Mouse (Mus musculus) kidney, embryonic 14.5 days (tissue): ENCODE measurements around the gene Elf2. TPM values are rescaled to one million over a fixed set of nuclear protein-coding genes. Genes with fewer than 3 reads are reported as not detected.

ENCODE experiments used
- ATAC-seq: fragments of 200-750 bp; cut with Nextera tagmentation; 2 replicates; pipeline ENCODE4 v1.8.0; 2017; ENCODE audit warnings: moderate number of reproducible peaks, mild to moderate bottlenecking, moderate TSS enrichment, moderate library complexity; ENCODE audit not compliant: low FRiP score, low TSS enrichment
- H3K27ac ChIP-seq: fragments of 300-500 bp; sonication (generic); 2 replicates; pipeline ENCODE4 v1.5.1; 2014; ENCODE audit warnings: low read depth, mild to moderate bottlenecking, low read length, moderate library complexity, mixed read lengths
- H3K27me3 ChIP-seq: fragments of 300-500 bp; sonication (generic); 2 replicates; pipeline ENCODE4 v1.6.1; 2014; ENCODE audit warnings: mild to moderate bottlenecking, low read length; ENCODE audit not compliant: control insufficient read depth, insufficient read depth
- H3K36me3 ChIP-seq: fragments of 300-500 bp; sonication (generic); 2 replicates; pipeline ENCODE4 v1.6.1; 2014; ENCODE audit warnings: low read length, mixed read lengths; ENCODE audit not compliant: control insufficient read depth, insufficient read depth
- H3K4me1 ChIP-seq: fragments of 300-500 bp; sonication (generic); 2 replicates; pipeline ENCODE4 v1.6.1; 2014; ENCODE audit warnings: low read length, mixed read lengths; ENCODE audit not compliant: control insufficient read depth, insufficient read depth
- H3K4me2 ChIP-seq: fragments of 300-500 bp; sonication (generic); replicated peaks from 2 replicates; pipeline ENCODE4 v1.6.1; 2014; ENCODE audit warnings: low read depth, mild to moderate bottlenecking, low read length
- H3K4me3 ChIP-seq: fragments of 300-500 bp; sonication (generic); 2 replicates; pipeline ENCODE4 v1.5.1; 2014; ENCODE audit warnings: mild to moderate bottlenecking, low read length
- H3K9ac ChIP-seq: fragments of 300-500 bp; sonication (generic); 2 replicates; pipeline ENCODE4 v1.6.1; 2014; ENCODE audit warnings: low read depth, mild to moderate bottlenecking, low read length, moderate library complexity
- H3K9me3 ChIP-seq: fragments of 300-500 bp; sonication (generic); 2 replicates; pipeline ENCODE4 v1.6.1; 2016; ENCODE audit warnings: low read length; ENCODE audit not compliant: control insufficient read depth
- WGBS: fragments of 180-500 bp; shearing (Covaris S2); extraction: QIAGEN DNeasy Blood & Tissue Kit; methylation state at CpG from one replicate; pipeline ENCODE4 v1.1.7; 2014; 5-methylcytosine and 5-hydroxymethylcytosine counted together
- polyA plus RNA-seq: library from polyadenylated mRNA; unstranded; fragments of >200 nt; fragmentation: Nextera tagmentation; extraction: Ambion mirVana; gene quantifications from 2 replicates; pipeline ENCODE4 v1.2.1, GENCODE M21; 2014

The Elf2 gene
- polyA plus RNA-seq, 1 experiment from 2014 or later = 61.6 TPM

- ATAC-seq = no peak
- no peaks in the 10 kb centered on the region for H3K9me3 ChIP-seq
- no peak overlapping the region for H3K4me2 ChIP-seq
- H3K4me1 ChIP-seq = no peaks in the 10 kb centered on the region
- H3K27ac ChIP-seq = no peak overlapping the region
- 94% methylated on average over 3 of the region's 3 CpGs for WGBS
- H3K27me3 ChIP-seq = no peaks in the 10 kb centered on the region
- no peaks in the 10 kb centered on the region for H3K36me3 ChIP-seq
- no peak overlapping the region for H3K9ac ChIP-seq
- H3K4me3 ChIP-seq = no peak overlapping the region
Observed at GRCm38 (mm10) chr3:51213111-51213510, 127.4 kb downstream of the Elf2 start.

GRCm38 (mm10) chr3:51210485-51210884 is 130.0 kb downstream of the Elf2 start:
- no peaks in the 10 kb centered on the region for H3K27me3 ChIP-seq
- H3K9ac ChIP-seq = no peak overlapping the region
- H3K27ac ChIP-seq = no peak overlapping the region
- H3K9me3 ChIP-seq = no peaks in the 10 kb centered on the region
- WGBS = 100% methylated on average over 3 of the region's 3 CpGs
- ATAC-seq = no peak
- no peak overlapping the region for H3K4me2 ChIP-seq
- H3K4me3 ChIP-seq = no peak overlapping the region
- H3K4me1 ChIP-seq = no peaks in the 10 kb centered on the region
- no peaks in the 10 kb centered on the region for H3K36me3 ChIP-seq

- no peak overlapping the region for H3K4me2 ChIP-seq
- H3K9ac ChIP-seq = no peak overlapping the region
- no peak overlapping the region for H3K4me3 ChIP-seq
- WGBS = 89% methylated on average over 7 of the region's 7 CpGs
- no peak overlapping the region for H3K27ac ChIP-seq
- ATAC-seq = no peak
- H3K9me3 ChIP-seq = no peaks in the 10 kb centered on the region
- H3K4me1 ChIP-seq = no peaks in the 10 kb centered on the region
- no peaks in the 10 kb centered on the region for H3K27me3 ChIP-seq
- no peaks in the 10 kb centered on the region for H3K36me3 ChIP-seq
Observed at GRCm38 (mm10) chr3:51209503-51210314, 130.8 kb downstream of the Elf2 start.

GRCm38 (mm10) chr3:51208633-51209032 is 131.8 kb downstream of the Elf2 start:
- 60% methylated on average over 5 of the region's 5 CpGs for WGBS

GRCm38 (mm10) chr3:51206521-51206920 is 133.9 kb downstream of the Elf2 start:
- no peak overlapping the region for H3K9ac ChIP-seq
- H3K4me2 ChIP-seq = no peak overlapping the region
- WGBS = 40% methylated on average over 7 of the region's 7 CpGs
- H3K27ac ChIP-seq = no peak overlapping the region
- ATAC-seq = peak; percentile 22; the same call in 1 of the 2 replicates
- no peaks in the 10 kb centered on the region for H3K27me3 ChIP-seq
- H3K4me3 ChIP-seq = no peak overlapping the region
- no peaks in the 10 kb centered on the region for H3K36me3 ChIP-seq
- peaks cover 2% of the 10 kb centered on the region; the same call in 1 of the 2 replicates for H3K9me3 ChIP-seq
- no peaks in the 10 kb centered on the region for H3K4me1 ChIP-seq

More at GRCm38 (mm10) chr3:51208633-51209032, 131.8 kb downstream of the Elf2 start:
- H3K9ac ChIP-seq = no peak overlapping the region
- peaks cover 2% of the 10 kb centered on the region; the same call in 1 of the 2 replicates for H3K9me3 ChIP-seq
- no peaks in the 10 kb centered on the region for H3K36me3 ChIP-seq
- H3K4me1 ChIP-seq = no peaks in the 10 kb centered on the region
- H3K27ac ChIP-seq = no peak overlapping the region
- H3K4me2 ChIP-seq = no peak overlapping the region
- ATAC-seq = no peak
- H3K4me3 ChIP-seq = no peak overlapping the region
- H3K27me3 ChIP-seq = no peaks in the 10 kb centered on the region

GRCm38 (mm10) chr3:51204897-51205296 is 135.6 kb downstream of the Elf2 start:
- Histone ChIP-seq H3K4me3 (no peak overlapping the region), H3K36me3 (no peaks in the 10 kb centered on the region), H3K27ac (no peak overlapping the region), H3K27me3 (no peaks in the 10 kb centered on the region), H3K4me1 (no peaks in the 10 kb centered on the region), H3K9ac (no peak overlapping the region), H3K4me2 (no peak overlapping the region), H3K9me3 (peaks cover 2% of the 10 kb centered on the region; the same call in 1 of the 2 replicates)
- WGBS = 84% methylated on average over 14 of the region's 14 CpGs
- no peak for ATAC-seq

GRCm38 (mm10) chr3:51204441-51204840 is 136.0 kb downstream of the Elf2 start:
- H3K27ac ChIP-seq = no peak overlapping the region
- WGBS = 86% methylated on average over 5 of the region's 5 CpGs
- no peak overlapping the region for H3K9ac ChIP-seq
- no peaks in the 10 kb centered on the region for H3K36me3 ChIP-seq
- no peak overlapping the region for H3K4me2 ChIP-seq
- no peaks in the 10 kb centered on the region for H3K27me3 ChIP-seq
- no peak overlapping the region for H3K4me3 ChIP-seq
- no peak for ATAC-seq
- no peaks in the 10 kb centered on the region for H3K4me1 ChIP-seq
- peaks cover 2% of the 10 kb centered on the region; the same call in 1 of the 2 replicates for H3K9me3 ChIP-seq

- WGBS = 85% methylated on average over 6 of the region's 6 CpGs
- Histone ChIP-seq H3K9me3 (peaks cover 2% of the 10 kb centered on the region; the same call in 1 of the 2 replicates), H3K36me3 (no peaks in the 10 kb centered on the region), H3K4me2 (no peak overlapping the region), H3K27me3 (no peaks in the 10 kb centered on the region), H3K9ac (no peak overlapping the region), H3K4me1 (no peaks in the 10 kb centered on the region), H3K4me3 (no peak overlapping the region), H3K27ac (no peak overlapping the region)
- ATAC-seq = no peak
Observed at GRCm38 (mm10) chr3:51203906-51204305, 136.6 kb downstream of the Elf2 start.
